28 mouse cellular contexts compared by ENCODE assay signal in the genomic region with DNA sequence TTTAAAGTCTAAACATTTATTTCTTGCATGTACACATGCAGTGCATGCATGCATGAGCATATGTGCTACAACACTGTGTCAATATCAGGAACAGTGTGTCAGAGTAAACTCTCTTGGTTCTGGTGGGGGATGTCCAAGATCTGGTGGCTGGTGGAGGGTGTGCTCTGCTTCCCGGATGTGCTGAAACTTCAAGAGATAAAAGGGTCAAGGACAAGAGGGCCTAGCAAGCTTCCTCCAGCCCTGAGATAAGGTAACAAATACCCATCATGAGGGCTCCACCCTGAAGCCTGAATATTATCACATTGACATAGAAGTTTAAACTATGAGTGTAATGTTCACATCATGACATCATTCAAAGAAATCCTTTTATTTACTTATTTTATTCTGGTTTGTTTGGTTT.
DNase-seq lines count a peak whose midpoint lies in the region; ATAC-seq and TF ChIP-seq lines count a peak whose summit lies in the region.
"Had no signal": no experiment of that assay in that cellular context is flagged by ENCODE, and none has a peak within 500 bp of the region (broad histone marks: within the 10 kb centered on the region; RNA-seq: fewer than 3 reads in every experiment).

No protein-coding gene starts in this region.

- no peaks in the 10 kb centered on the region for H3K36me3 ChIP-seq in liver, embryonic 12.5 days
- H3K36me3 ChIP-seq in liver, embryonic 15.5 days (replicated peaks), result no peaks in the 10 kb centered on the region
- no peaks in the 10 kb centered on the region for H3K36me3 ChIP-seq in stomach, postnatal 0 days (ENCODE audit: control insufficient read depth, insufficient read depth, low read length)
- H3K36me3 ChIP-seq: embryonic facial prominence, embryonic 12.5 days; embryonic facial prominence, embryonic 15.5 days; G1E; heart, embryonic 10.5 days; heart, embryonic 13.5 days; hindbrain, embryonic 12.5 days; hindbrain, embryonic 15.5 days had no signal

- no peak overlapping the region; the same call in 1 of the 2 replicates for H3K27ac ChIP-seq in liver, embryonic 12.5 days
- H3K27ac ChIP-seq in liver, embryonic 15.5 days (replicated peaks), result no peak overlapping the region
- H3K27ac ChIP-seq in stomach, postnatal 0 days (replicated peaks), result no peak overlapping the region
- H3K27ac ChIP-seq: embryonic facial prominence, embryonic 12.5 days; embryonic facial prominence, embryonic 15.5 days; forebrain, embryonic 13.5 days; heart, embryonic 10.5 days; heart, embryonic 13.5 days; hindbrain, embryonic 12.5 days; hindbrain, embryonic 15.5 days had no signal

- no peak overlapping the region for H3K9ac ChIP-seq in liver, embryonic 12.5 days
- H3K9ac ChIP-seq in liver, embryonic 15.5 days, result no peak overlapping the region
- no peak overlapping the region for H3K9ac ChIP-seq in stomach, postnatal 0 days (ENCODE audit: low read length)
- H3K9ac ChIP-seq: embryonic facial prominence, embryonic 12.5 days; embryonic facial prominence, embryonic 15.5 days; forebrain, embryonic 13.5 days; heart, embryonic 13.5 days; hindbrain, embryonic 12.5 days; hindbrain, embryonic 15.5 days had no signal

- no peak for TF ChIP-seq EP300 in stomach, postnatal 0 days (optimal IDR thresholded peaks at IDR 0.05)

- H3K4me1 ChIP-seq in liver, embryonic 12.5 days, result peaks cover 46% of the 10 kb centered on the region
- H3K4me1 ChIP-seq in liver, embryonic 15.5 days (replicated peaks), result peaks cover 35% of the 10 kb centered on the region
- no peaks in the 10 kb centered on the region for H3K4me1 ChIP-seq in stomach, postnatal 0 days (replicated peaks; ENCODE audit: control insufficient read depth, insufficient read depth)
- H3K4me1 ChIP-seq: embryonic facial prominence, embryonic 12.5 days; embryonic facial prominence, embryonic 15.5 days; forebrain, embryonic 13.5 days; heart, embryonic 10.5 days; heart, embryonic 13.5 days; hindbrain, embryonic 12.5 days had no signal

- TF ChIP-seq CTCF in stomach, postnatal 0 days (IDR thresholded peaks at IDR 0.05; ENCODE audit: low read depth), result no peak

- no peaks in the 10 kb centered on the region for H3K27me3 ChIP-seq in liver, embryonic 12.5 days (replicated peaks)
- no peaks in the 10 kb centered on the region for H3K27me3 ChIP-seq in liver, embryonic 15.5 days
- no peaks in the 10 kb centered on the region for H3K27me3 ChIP-seq in stomach, postnatal 0 days (ENCODE audit: control insufficient read depth, insufficient read depth, low read length)
- H3K27me3 ChIP-seq: CH12.LX; embryonic facial prominence, embryonic 12.5 days; embryonic facial prominence, embryonic 15.5 days; forebrain, embryonic 13.5 days; heart, embryonic 13.5 days; hindbrain, embryonic 12.5 days; hindbrain, embryonic 15.5 days had no signal

- no peak overlapping the region for H3K4me3 ChIP-seq in liver, embryonic 12.5 days
- H3K4me3 ChIP-seq in liver, embryonic 15.5 days (replicated peaks), result no peak overlapping the region
- H3K4me3 ChIP-seq in stomach, postnatal 0 days (ENCODE audit: low read depth, low read length), result no peak overlapping the region
- H3K4me3 ChIP-seq: embryonic facial prominence, embryonic 12.5 days; embryonic facial prominence, embryonic 15.5 days; forebrain, embryonic 13.5 days; heart, embryonic 10.5 days; heart, embryonic 13.5 days; hindbrain, embryonic 12.5 days; hindbrain, embryonic 15.5 days had no signal

- DNase-seq in heart, adult 11 months, result peak; percentile 29
- no peak for DNase-seq in heart, adult 9 months (ENCODE audit: low spot score in 2 of 2)
- no peak for DNase-seq in liver
- DNase-seq in stomach, postnatal 0 days (ENCODE audit: low spot score), result no peak
- DNase-seq: adrenal gland, postnatal 10 days; adrenal gland, postnatal 36 days; cerebellum, adult 11 months; cerebellum, adult 2 months; cerebellum, adult 9-11 months; cerebellum, postnatal 25 days; gastrocnemius, postnatal 10 days; heart, adult 18-20 months; heart, postnatal 14 days; heart, postnatal 4 days had no signal

- ATAC-seq in liver, embryonic 12.5 days, result peak; percentile 58; the same call in 1 of the 2 replicates
- ATAC-seq in liver, embryonic 15.5 days (ENCODE audit: insufficient read depth), result peak; percentile 56; the same call in 1 of the 2 replicates
- no peak for ATAC-seq in CD4-positive, CD25-positive, alpha-beta regulatory T cell, adult 4 months
- ATAC-seq in stomach, postnatal 0 days (ENCODE audit: low FRiP score, low TSS enrichment), result no peak
- ATAC-seq: forebrain, embryonic 13.5 days; forebrain, embryonic 16.5 days; Patski had no signal

- no peak overlapping the region for H3K4me2 ChIP-seq in liver, embryonic 12.5 days
- H3K4me2 ChIP-seq in liver, embryonic 15.5 days, result no peak overlapping the region
- H3K4me2 ChIP-seq in stomach, postnatal 0 days (replicated peaks; ENCODE audit: low read depth), result no peak overlapping the region
- H3K4me2 ChIP-seq: embryonic facial prominence, embryonic 12.5 days; embryonic facial prominence, embryonic 15.5 days; forebrain, embryonic 13.5 days; heart, embryonic 13.5 days; hindbrain, embryonic 12.5 days; hindbrain, embryonic 15.5 days had no signal

- 23% methylated on average over 1 of the region's 1 CpGs for WGBS in liver, embryonic 12.5 days (ENCODE audit: insufficient replicate concordance)
- 10% methylated on average over 1 of the region's 1 CpGs for WGBS in liver, embryonic 15.5 days (ENCODE audit: insufficient replicate concordance)
- WGBS in stomach, postnatal 0 days, result 50% methylated on average over 1 of the region's 1 CpGs

- H3K9me3 ChIP-seq in liver, embryonic 12.5 days (replicated peaks), result no peaks in the 10 kb centered on the region
- no peaks in the 10 kb centered on the region for H3K9me3 ChIP-seq in liver, embryonic 15.5 days (replicated peaks)
- H3K9me3 ChIP-seq in stomach, postnatal 0 days (ENCODE audit: control insufficient read depth, low read length), result no peaks in the 10 kb centered on the region
- H3K9me3 ChIP-seq: embryonic facial prominence, embryonic 12.5 days; embryonic facial prominence, embryonic 15.5 days; forebrain, embryonic 13.5 days; G1E; heart, embryonic 10.5 days; heart, embryonic 13.5 days; hindbrain, embryonic 12.5 days; hindbrain, embryonic 15.5 days had no signal

Comparison
In these comparisons a context has a peak if more than half of its experiments do, and no peak if none do; other contexts are left out.
1. ATAC-seq: peak in liver, embryonic 12.5 days (single experiment) and liver, embryonic 15.5 days (single experiment); none in CD4-positive, CD25-positive, alpha-beta regulatory T cell, adult 4 months (single experiment) and stomach, postnatal 0 days (single experiment).